Mouse (Mus musculus) gastrocnemius, postnatal 4 days (tissue): Measurements from ENCODE around the gene Ablim1. TPM values are rescaled to one million over a fixed set of nuclear protein-coding genes. Genes with fewer than 3 reads are reported as not detected.

Source experiments
- DNase-seq, 2 experiments: peaks; one replicate each; pipeline ENCODE4 v3.0.0; 2021 to 2022; ENCODE audit warnings: low spot score in 2 of 2, mixed read lengths in 2 of 2
- total RNA-seq, 2 experiments: library from RNA; stranded (reverse); gene quantifications; 2 replicates each; pipeline ENCODE4 v1.2.3; 2021

Ablim1 gene
- total RNA-seq, 2 experiments from 2014 or later, result 56.8 to 65.5 TPM

DNA sequence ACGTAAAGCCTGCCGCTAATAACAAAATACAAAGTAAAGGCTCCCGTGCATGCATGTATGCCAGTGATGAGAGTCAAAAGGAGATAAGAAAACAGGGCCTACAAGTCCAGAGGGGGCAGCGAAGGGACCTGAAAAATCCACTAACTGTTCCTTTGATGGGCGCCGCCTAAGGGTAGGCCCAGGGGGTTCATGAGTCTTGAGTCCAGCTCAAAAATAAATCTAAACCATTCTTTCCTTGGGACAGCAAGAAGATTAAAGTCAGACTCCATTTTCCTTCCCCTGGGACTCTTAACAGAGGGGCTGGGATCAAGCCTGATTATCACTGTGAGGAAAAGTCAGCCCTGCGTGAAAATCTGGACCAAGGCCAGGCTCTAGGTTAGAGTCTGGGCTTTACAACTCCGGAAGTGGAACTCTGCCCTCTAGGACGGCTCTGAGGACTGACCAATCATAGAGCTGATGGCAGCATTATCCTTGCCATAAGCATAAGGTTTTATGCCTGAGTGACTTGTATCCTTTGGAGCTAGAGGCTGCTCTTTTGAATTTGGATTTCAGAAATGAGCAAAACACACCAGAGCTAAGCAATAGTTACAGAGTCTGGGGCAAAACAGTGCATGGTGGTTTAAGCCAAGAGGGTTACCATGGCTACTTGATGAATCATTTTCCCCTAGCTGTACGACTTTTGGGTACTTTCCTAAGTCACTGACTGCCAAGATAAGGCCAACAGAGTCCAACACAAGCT is 235.7 kb downstream of the Ablim1 start:
- peak in 1 of 2 experiments; percentile 42 for DNase-seq

DNA sequence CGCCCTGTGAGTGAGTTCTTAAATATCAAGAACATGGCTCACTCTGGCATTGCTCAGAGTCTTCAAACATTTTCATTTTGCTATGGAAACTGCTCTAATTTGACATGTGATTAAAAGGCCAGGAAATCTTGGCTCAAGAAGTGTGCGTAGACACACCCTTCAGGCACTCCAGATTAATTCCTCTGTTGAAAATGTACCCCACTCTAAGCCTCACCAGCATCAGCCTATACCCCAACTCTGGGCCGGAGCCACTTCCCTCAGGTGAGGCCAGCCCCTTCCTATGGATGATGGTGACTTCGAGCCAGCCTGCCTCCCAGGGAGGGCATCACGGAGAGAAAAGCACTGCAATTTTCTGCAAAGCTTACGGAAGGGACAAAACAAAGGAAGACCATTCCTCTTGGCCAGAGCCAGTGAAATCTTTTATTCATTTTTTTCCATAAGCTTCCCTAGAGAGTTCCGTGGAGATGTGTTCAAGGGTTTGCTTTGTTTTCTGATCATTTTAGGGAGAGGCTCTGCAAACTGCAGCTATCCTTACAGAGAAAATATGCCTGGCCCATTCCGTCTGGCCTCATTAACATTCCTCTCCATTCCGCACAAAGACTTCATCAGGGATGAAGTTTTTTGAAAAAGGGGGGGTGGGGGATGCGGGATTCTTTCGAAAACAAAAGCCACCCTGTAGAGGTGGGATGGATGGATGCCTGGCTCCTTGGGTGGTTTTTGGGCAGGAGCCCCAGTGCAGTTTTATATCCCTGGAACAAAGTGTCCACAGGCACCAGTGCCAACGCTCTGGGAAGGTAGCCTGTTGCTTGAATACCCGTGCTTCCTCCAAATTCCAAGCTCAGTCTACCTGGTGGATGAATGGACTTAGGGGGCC is 236.7 kb downstream of the Ablim1 start:
- no peak for DNase-seq

DNA sequence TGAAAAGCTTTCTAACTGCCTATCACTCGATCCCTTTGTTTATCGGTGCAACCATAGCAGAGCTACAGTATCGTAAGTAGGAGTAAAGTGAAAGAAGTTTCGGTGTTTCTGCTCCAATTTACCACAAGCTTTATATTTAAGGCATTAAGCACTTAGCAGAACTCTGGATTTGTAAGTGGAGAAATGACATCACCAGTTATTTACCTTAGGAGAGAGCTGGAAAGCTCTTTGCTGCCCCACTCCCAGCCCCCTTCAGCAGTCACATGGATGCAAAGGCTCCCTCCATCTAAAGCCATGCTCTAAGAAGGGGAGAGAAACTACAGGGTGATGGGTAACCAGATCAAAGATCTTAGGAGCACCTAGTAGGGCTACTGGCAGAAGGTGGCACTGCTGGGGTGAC is 241.3 kb downstream of the Ablim1 start:
- no peak for DNase-seq

DNA sequence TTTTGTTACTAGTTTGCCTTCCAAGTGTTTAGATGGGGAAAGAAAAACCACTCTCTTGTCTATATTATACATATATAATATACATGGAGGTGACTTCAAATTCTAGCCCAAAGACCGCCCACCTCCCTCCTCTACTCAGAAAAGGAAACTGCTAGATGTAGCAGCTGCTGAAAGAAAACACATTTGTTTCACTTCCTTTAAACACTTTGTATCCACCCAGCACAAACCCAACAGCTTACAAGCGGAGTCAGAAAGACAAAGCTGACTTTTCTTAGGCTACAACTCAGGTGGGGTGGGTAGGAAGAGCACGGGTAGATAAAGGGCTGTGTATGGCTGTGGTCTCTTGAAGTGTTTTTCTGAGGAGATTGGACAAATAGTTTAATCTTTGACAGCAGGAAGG is 242.0 kb downstream of the Ablim1 start:
- no peak for DNase-seq

DNA sequence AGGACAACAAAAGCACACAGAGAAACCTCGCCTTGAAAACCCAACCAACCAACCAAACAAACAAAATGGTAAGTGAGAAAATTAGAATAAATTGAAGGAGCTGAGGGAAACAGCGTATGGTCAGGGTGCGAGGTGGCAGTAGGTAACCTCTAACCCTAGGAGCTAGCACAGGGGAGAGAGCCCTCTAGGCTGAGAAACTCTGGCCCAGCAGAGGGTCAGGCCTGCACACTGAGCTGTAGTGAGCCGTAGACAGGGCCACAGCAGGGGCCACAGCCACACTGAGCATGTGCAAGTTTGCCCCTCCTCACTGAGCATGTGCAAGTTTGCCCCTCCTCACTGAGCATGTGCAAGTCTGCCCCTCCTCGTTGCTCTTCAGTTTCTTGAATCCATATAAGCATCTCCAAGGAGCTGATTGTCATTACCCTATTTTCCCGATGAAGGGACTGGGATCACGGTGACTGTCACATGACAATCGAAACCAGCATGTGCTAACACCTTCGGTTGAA is 247.6 kb downstream of the Ablim1 start:
- DNase-seq, result no peak

DNA sequence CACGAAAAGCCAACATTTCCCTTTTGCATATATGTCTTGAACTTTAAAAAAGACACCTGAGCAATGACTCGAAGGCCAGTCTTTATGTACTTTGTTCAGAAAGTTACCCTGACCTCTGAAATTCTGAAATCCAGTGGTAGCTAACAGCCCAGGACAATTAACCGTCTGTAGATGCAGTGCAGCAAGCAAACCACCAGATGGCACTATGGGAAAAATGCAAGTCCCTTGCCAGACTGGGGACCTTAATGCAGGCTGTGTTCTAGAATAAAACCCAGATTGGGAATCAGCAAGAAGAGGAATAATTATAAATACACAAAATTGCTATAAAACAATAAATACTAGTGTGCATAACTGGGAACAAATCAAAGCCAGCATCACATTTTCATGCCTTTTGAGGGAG is 248.4 kb downstream of the Ablim1 start:
- peak; percentile 53 to 67 for DNase-seq

DNA sequence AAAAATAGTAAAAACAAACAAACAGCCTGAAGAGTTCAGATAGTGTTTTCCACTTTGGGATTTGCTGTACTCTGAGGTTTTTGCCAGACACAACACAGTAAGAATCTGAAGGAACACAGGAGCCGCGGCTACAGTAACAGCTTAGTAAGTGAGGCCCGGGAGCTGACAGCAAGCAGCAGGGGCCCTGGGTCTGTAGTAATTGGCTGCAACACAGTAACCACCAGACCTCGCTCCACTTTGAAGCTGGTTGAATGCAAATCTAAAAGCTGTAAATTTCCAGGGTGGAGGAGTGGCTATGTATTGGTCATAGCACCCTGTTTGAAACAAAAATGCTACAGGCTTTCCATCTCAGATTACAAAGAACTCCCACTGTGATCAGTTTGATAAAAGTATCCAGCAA is 252.0 kb downstream of the Ablim1 start:
- DNase-seq, result no peak

DNA sequence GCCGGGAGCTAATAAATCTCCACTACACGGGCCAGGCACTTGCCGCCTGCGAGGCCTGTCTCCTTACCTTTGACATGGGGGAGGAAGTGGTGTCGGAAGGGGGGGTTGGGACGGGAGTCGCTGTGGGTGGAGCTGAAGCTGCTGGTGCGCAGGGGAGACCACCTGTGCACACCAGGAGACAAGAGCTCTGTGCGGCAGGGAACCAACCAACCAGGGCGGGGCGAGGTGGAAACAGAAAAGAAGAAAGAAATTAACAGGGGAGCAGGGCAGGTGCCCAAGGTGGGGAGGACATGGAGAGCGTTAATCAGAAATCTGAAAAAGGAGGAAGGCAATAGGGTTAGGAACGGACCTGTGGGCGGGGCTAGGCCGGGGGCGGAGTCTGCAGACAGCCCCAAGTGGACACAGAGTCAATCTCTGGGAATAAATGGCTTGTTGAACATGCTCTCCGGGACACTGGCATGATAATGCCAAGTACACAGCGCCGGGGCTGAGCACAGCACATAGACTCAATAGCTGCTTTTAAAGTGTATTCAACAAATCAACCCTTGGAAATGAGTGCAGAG is 255.6 kb downstream of the Ablim1 start:
- DNase-seq, result no peak

DNA sequence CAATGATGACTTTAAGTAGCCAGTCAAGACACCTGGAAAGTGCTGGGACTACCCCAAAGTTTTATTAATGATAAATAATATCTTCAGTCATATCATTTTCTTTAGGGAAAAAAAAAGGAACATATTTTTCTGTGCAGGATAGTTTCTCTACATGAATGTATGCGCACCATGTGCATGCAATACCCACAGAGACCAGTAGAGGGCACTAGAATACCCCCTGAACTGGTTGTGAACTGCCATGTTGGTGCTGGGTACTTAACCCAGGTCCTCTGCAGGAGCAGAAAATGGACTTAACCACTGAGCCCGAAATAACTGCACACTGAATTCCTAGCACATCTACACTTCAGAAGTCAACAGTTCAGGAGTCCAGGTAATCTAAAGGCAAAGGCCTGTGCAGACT is 257.2 kb downstream of the Ablim1 start:
- no peak for DNase-seq

- DNase-seq, result no peak
Observed at GRCm38 (mm10) chr19:57055215-57056120, 259.3 kb downstream of the Ablim1 start.

GRCm38 (mm10) chr19:57052959-57053358 is 261.8 kb downstream of the Ablim1 start:
- no peak for DNase-seq

GRCm38 (mm10) chr19:57052016-57052415 is 262.7 kb downstream of the Ablim1 start:
- DNase-seq, result no peak

DNA sequence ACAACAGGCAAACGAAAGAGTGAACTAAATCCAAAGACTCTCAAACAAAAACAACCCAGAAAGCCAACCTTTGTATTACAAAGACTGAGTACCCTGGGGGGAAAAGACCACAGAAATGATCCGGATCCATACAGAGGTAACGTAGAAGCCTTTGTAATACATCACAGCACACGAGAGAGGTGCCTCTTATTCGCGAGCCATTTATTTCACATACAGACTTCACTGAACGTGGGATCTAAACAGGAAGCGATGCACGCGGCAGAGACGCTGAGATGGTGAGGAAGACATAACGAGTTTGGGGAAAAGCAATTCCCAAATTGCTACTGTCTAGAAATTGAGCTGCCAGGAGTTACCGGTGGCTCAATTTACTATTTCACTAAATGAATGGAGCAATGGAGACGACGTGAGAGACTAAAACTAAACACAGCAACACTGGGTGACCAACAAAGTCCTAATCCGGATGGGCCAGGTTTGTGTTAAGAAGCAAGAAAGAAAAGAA is 265.1 kb downstream of the Ablim1 start:
- no peak for DNase-seq

- DNase-seq, result no peak
Observed at GRCm38 (mm10) chr19:57047671-57048320, 266.9 kb downstream of the Ablim1 start.

DNA sequence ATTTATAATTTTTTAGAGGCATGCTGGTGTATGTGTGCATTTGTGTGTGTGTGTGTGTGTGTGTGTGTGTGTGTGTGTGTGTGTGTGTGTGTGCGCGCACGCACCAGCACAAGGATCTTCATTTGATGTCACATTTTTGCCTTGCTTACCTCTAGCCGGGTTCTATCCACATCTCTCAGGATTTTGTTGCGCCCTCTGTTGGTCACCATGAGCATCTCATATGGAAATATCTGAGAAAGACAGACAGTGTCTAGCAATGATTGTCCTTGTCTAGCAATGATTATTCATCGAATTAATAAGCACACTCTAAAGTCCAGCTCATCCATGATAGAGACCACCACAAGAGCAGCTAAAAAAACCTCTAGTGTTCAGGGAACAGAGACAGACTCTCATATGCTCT is 275.5 kb downstream of the Ablim1 start:
- DNase-seq, result no peak

DNA sequence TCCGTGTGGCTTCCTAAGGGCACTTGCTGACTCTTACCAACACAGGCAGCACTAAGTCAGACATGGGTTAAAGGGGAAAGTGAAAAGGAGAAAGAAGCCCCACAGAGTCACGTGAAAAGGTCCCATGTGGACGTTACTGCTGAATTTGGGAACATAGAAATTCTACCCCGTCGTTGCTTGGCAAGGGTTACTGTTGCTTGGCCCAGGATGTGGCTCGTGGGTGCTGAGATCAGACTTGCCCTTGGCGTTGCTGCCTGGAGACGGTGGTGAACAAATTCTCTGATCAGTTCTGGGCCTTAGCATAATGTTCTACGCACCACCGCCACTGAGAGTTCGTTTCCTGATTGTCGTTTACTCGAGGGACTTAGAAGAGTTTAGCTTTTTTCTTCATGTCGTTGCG is 277.9 kb downstream of the Ablim1 start:
- DNase-seq, result no peak

GRCm38 (mm10) chr19:57031582-57031981 is 283.1 kb downstream of the Ablim1 start:
- peak in 1 of 2 experiments; percentile 66 for DNase-seq

- DNase-seq, result no peak
Observed at GRCm38 (mm10) chr19:57029461-57029860, 285.3 kb downstream of the Ablim1 start.

GRCm38 (mm10) chr19:57028327-57029179 is 286.2 kb downstream of the Ablim1 start:
- no peak for DNase-seq
